Mouse (Mus musculus) left cerebral cortex, adult 2 months (tissue): ENCODE results near the gene Sh3gl1. TPM values are rescaled to one million over a fixed set of nuclear protein-coding genes. Genes with fewer than 3 reads are reported as not detected.
"Not testable (repeated sequence)": the region's sequence is repeated elsewhere in the genome, so short reads cannot be mapped to it uniquely, and the experiment has no call there.

ENCODE experiments used
- DNase-seq, 2 experiments: peaks; one replicate each; pipeline ENCODE4 v3.0.0; 2021 to 2022; ENCODE audit warnings: low spot score in 2 of 2, mixed read lengths in 1 of 2; ENCODE audit errors: extremely low spot score in 1 of 2
- H3K27ac ChIP-seq: fragments of 200-600 bp; 2 replicates; pipeline ENCODE4 v1.8.1; 2022
- H3K4me3 ChIP-seq: fragments of 200-600 bp; 2 replicates; pipeline ENCODE4 v1.8.1; 2022
- CTCF ChIP-seq: fragments of 200-600 bp; IDR thresholded peaks from 2 replicates; pipeline ENCODE4 v1.8.1; 2022; ENCODE audit warnings: antibody characterized with exemption, mild to moderate bottlenecking, moderate library complexity
- intact Hi-C: fragments of 180-260 bp; cut with DNase I; formaldehyde crosslinking; loops from one replicate; pipeline ENCODE4 v1.15.1; 2025
- total RNA-seq, 2 experiments: library from RNA; stranded (reverse); gene quantifications; 2 replicates each; pipeline ENCODE4 v1.2.3; 2021

Gene Sh3gl1
- total RNA-seq, 2 experiments from 2014 or later: 38.9 to 43.2 TPM

GRCm38 (mm10) chr17:56069066-56069465, 32.6 kb upstream of the Sh3gl1 start:
- no peak for TF ChIP-seq CTCF
- Histone ChIP-seq H3K4me3 (no peak overlapping the region), H3K27ac (no peak overlapping the region)
- intact Hi-C loops: no loop called here
- DNase-seq: no peak

- no peak for DNase-seq
- Histone ChIP-seq H3K27ac (no peak overlapping the region), H3K4me3 (no peak overlapping the region)
- intact Hi-C loops: no loop called here
- no peak for TF ChIP-seq CTCF
Observed at GRCm38 (mm10) chr17:56066451-56066850, 30.0 kb upstream of the Sh3gl1 start.

GRCm38 (mm10) chr17:56065715-56066114, 29.3 kb upstream of the Sh3gl1 start:
- H3K27ac ChIP-seq, DNase-seq, intact Hi-C loops, H3K4me3 ChIP-seq: not testable (repeated sequence)
- TF ChIP-seq CTCF: peak; percentile 20; the same call in 1 of the 2 replicates

GRCm38 (mm10) chr17:56062081-56062480, 25.6 kb upstream of the Sh3gl1 start:
- no peak overlapping the region for H3K27ac ChIP-seq
- intact Hi-C loops: no loop called here
- DNase-seq: peak in 1 of 2 experiments; percentile 6
- TF ChIP-seq CTCF: no peak
- no peak overlapping the region for H3K4me3 ChIP-seq

GRCm38 (mm10) chr17:56057381-56058120, 21.1 kb upstream of the Sh3gl1 start:
- TF ChIP-seq CTCF: no peak; the same call in 1 of the 2 replicates
- Histone ChIP-seq H3K27ac (no peak overlapping the region), H3K4me3 (no peak overlapping the region)
- intact Hi-C loops: no loop called here
- no peak for DNase-seq

- H3K4me3 ChIP-seq: no peak overlapping the region
- intact Hi-C loops: no loop called here
- no peak overlapping the region for H3K27ac ChIP-seq
- DNase-seq: no peak
- no peak for TF ChIP-seq CTCF
Observed at GRCm38 (mm10) chr17:56055945-56056678, 19.7 kb upstream of the Sh3gl1 start.

- Histone ChIP-seq H3K27ac (no peak overlapping the region), H3K4me3 (no peak overlapping the region)
- no peak for TF ChIP-seq CTCF
- intact Hi-C loops: no loop called here
- no peak for DNase-seq
Observed at GRCm38 (mm10) chr17:56054938-56055337, 18.5 kb upstream of the Sh3gl1 start.

GRCm38 (mm10) chr17:56051369-56051768, 14.9 kb upstream of the Sh3gl1 start:
- no peak overlapping the region for H3K27ac ChIP-seq
- intact Hi-C loops: no loop called here
- no peak for TF ChIP-seq CTCF
- DNase-seq: no peak
- H3K4me3 ChIP-seq: no peak overlapping the region

- peak in 1 of 2 experiments; percentile 9 for DNase-seq
- intact Hi-C loops: no loop called here
- Histone ChIP-seq H3K4me3 (peak overlapping the region; percentile 78), H3K27ac (no peak overlapping the region)
- TF ChIP-seq CTCF: no peak
Observed at GRCm38 (mm10) chr17:56040857-56041163, 4.4 kb upstream of the Sh3gl1 start.

GRCm38 (mm10) chr17:56040030-56040856, 3.8 kb upstream of the Sh3gl1 start, which contains the start of gene Chaf1a:
Chaf1a (plus strand) TSS chr17:56040439.
- DNase-seq: peak; percentile 94 to 97
- TF ChIP-seq CTCF: no peak
- Histone ChIP-seq H3K4me3 (peak within 1 kb of the TSS; percentile 78), H3K27ac (peak within 1 kb of the TSS; percentile 40; the same call in 1 of the 2 replicates)
- intact Hi-C loops: no loop called here

GRCm38 (mm10) chr17:56039345-56039744, 2.9 kb upstream of the Sh3gl1 start:
- DNase-seq: no peak
- intact Hi-C loops: no loop called here
- H3K4me3 ChIP-seq: no peak overlapping the region; the same call in 1 of the 2 replicates
- H3K27ac ChIP-seq: no peak overlapping the region
- no peak for TF ChIP-seq CTCF
